Mouse (Mus musculus) neural tube, embryonic 10.5 days (tissue): ENCODE results near the gene Lrig2.
A peak's percentile ranks its signal among the peaks of the same experiment; 100 is the strongest.
"Not testable (repeated sequence)": the region's sequence is repeated elsewhere in the genome, so short reads cannot be mapped to it uniquely, and the experiment has no call there.

Experiments used
- DNase-seq: peaks from one replicate; pipeline ENCODE4 v3.0.0-alpha.2; 2017; ENCODE audit warnings: low spot score; ENCODE audit errors: extremely low spot score

Lrig2 gene

GRCm38 (mm10) chr3:104432651-104433050 is 79.1 kb downstream of the Lrig2 start:
- DNase-seq: no peak

GRCm38 (mm10) chr3:104431848-104432159 is 79.9 kb downstream of the Lrig2 start:
- DNase-seq: no peak

DNA sequence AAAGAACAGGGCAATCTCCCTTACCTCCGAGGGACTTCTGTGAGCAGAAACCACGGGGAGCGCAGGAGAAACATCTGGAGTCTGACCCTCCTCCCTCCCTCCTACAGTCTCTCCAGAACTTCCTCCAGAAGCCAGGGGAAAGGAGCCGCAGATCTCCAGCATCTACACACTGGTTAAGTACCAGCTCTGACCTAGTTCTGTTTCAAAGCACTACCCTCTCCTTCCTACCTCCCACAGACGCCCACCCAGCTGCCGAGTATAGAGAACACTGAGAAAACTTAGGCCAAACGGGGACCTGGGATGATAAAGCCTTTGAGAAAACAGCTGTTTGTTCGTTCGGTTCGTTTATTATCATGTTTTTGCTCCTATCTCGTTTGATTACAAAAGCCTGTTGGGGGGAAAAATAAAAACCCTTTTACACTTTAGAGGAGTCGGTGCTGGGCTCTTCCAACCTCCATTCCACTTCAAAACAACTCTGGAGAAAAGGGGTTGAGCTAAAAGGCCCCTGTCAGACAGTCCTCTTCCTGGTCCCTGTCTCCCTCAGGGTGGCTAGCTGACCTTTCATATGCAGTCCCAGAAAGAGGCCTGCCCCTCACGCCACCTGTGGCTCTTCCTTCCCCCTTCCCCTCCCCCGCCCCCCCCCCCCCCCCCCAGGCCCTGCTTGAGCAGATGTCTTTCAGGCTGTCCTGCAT is 80.4 kb downstream of the Lrig2 start:
- peak; percentile 35 for DNase-seq

- DNase-seq: not testable (repeated sequence)
Observed at GRCm38 (mm10) chr3:104427354-104427753, 84.4 kb downstream of the Lrig2 start.

- no peak for DNase-seq
Observed at GRCm38 (mm10) chr3:104424346-104424745, 87.4 kb downstream of the Lrig2 start.

DNA sequence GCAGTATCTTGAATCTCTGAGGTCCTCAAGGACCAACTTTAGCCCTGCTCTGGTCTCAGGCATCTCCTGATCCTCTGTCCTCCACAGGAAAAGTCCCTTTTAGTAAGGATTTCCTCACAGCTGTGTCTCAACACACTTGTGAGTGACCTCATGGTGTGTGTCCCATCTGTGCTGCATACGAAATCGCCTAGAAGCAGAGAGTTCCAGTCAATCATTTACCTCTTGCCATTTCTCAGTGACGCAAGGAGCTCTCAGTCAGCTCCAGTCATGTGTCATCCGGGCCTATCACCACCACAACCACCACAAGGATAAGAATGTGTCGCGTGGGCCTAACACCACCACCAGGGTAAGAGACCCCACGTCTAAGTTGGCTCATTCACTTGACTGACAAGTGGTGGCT is 90.8 kb downstream of the Lrig2 start:
- DNase-seq: no peak

DNA sequence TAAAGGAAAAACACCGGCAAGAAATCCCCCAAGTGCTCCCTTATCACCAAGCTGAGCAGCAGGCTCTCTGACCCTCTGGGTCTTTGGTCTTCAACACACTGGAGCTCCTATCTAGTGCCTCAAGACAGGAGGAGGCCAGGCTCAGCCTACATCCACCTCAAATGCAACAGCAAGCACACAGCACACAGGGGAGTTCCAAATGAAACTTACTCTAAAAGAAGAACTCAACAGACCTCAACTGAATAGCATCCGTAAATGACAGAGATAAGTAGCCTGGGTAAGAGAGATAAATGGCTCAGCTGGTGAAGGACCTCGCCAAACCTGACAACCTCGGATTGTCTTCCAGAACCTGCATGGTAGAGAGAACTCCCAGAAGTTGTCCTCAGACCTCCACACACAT is 91.7 kb downstream of the Lrig2 start:
- no peak for DNase-seq

GRCm38 (mm10) chr3:104416806-104417205 is 94.9 kb downstream of the Lrig2 start:
- DNase-seq: no peak

DNA sequence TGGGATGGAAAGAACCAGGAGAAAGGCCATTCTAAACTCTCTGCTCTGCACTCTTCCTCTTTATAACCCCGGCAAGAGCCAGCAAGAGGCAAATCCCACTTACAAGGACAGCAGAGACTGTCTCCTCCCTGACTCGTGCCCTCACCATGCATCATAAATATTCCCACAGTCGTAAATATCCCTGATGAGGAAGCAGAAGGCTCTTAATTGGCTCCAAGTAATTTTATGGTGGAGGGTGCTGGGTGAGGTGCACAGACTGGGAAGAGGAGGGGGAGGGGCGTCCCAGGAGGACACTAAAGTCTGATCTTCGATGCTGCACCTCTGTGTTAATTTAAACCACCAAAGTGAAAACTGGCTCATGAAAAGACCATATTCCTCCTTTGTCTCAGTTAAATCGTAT is 99.2 kb downstream of the Lrig2 start:
- no peak for DNase-seq

- DNase-seq: no peak
Observed at GRCm38 (mm10) chr3:104407506-104407905, 104.2 kb downstream of the Lrig2 start.

DNA sequence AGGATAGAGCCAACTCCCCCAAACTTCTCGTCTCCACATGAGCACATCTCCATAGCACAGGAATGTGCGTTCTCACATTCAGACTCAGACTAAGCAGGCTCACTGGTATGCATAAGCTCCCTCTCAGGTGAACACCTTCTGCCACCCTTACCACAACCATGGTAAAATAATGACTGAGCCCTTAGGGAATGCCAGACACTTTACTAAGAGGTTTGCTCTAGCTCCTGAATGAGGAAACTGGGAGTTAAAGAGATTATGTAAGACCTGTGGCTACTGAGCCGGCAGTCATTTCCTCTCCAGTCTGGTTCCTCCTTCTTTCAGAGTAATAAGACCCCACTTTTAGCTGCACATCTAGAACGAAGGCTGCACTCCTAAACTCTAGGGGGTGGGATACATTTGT is 108.1 kb downstream of the Lrig2 start:
- DNase-seq: no peak

DNA sequence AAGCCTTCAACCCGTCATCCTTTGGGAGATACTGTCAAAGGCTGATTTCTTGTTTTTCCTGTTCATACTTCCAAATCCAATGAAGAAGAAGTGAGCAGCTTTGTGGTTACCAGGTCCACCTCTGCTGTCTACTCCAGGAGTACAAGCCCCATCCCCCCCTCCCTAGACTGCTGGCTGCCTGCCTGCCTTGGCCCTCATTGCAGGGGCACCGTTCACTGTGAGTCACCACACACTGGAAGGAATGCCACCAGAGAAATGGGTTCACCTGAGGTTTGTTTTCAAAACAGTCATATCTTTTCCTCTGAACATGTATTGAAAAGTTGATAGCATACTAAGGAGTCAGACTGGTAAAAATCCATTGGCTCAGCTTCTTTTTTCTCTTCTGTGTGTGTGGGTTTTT is 110.5 kb downstream of the Lrig2 start:
- DNase-seq: no peak

GRCm38 (mm10) chr3:104400126-104400525 is 111.6 kb downstream of the Lrig2 start:
- no peak for DNase-seq

DNA sequence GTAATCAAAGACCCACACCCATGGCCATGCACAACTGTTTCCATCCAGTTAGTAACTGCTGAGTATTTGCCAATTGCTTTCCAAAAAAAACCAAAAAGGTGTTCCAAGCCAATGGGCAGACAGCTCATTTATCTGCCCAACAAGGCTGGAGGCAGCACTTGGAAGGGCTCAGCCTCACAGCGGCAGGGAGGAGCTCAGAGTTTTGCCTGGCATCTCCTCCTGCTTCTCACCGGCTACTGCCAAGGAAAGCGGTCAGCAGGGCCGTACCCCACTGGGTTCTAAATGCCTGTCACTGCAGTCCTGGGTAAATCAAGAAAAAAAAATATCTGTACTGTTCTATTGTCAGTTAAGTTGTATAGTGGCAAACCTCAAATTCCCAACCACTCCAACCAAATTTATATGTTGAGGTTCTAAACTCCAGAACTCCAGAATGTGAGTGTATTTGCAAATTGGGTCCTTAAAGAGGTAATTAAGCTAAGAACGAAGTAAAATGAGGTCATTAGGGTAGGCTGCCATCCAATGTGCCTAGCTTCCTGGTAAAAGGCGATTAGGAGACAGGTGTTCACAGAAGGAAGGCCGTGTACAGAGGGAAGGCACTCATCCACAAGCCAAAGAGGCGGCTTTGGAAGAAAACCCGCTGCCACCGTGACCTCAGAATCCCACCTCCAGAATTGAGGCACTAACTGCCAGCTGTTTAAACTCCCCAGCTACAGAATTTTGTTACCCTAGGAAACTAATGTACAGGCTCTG is 112.2 kb downstream of the Lrig2 start:
- DNase-seq: no peak

GRCm38 (mm10) chr3:104397316-104397715 is 114.4 kb downstream of the Lrig2 start:
- no peak for DNase-seq

GRCm38 (mm10) chr3:104396736-104397081 is 115.0 kb downstream of the Lrig2 start:
- no peak for DNase-seq

DNA sequence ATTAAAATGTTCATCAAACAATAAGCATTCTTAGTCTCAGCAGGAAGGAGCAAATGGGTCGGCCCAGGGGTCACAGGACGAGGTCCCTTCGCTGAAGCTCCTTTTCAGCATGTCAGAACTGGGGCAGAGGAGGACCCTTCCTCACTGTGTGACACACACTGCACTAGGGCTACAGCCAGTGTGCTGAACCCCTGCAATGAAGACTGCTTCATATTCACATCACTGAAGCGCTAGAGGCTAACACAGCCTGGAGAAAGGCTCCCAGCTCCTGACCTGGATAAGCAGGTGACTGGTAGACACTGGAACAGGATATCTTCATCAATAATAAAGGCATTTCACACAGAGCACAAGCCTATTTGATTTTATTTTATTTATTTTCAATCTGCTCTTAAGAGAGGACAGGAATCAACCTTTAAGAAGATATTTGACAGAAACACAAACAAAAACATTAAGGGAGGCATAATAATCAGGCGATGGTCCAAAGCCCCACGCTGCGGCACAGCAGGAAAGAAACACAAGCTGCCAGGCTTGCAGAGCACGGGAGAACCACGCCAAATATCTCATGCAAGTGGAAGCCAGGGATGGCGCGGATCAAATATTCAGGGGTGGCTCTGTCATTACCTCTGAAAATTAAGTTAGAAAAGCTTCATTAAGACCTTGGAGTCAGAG is 115.5 kb downstream of the Lrig2 start:
- no peak for DNase-seq

- no peak for DNase-seq
Observed at GRCm38 (mm10) chr3:104390072-104390471, 121.6 kb downstream of the Lrig2 start.

DNA sequence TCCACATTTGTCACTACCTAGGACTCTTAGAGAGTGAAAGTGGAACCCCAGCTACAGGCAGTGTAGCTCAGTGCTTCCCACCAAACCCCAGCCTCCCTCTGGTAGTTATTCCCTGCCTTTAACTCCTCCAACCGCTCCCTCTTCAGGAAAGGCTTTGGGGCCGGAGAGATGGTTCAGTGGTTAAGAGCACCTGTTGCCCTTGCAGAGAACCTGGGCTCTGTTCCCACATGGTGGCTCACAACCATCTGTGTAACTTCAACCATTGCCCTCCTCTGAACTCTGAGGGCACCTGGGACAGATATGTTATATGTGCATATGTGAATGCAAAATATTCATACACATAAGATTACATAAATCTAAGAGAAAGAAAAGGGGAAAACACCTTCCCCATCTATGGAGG is 122.3 kb downstream of the Lrig2 start:
- DNase-seq: no peak

GRCm38 (mm10) chr3:104385587-104385986 is 126.1 kb downstream of the Lrig2 start:
- DNase-seq: no peak

DNA sequence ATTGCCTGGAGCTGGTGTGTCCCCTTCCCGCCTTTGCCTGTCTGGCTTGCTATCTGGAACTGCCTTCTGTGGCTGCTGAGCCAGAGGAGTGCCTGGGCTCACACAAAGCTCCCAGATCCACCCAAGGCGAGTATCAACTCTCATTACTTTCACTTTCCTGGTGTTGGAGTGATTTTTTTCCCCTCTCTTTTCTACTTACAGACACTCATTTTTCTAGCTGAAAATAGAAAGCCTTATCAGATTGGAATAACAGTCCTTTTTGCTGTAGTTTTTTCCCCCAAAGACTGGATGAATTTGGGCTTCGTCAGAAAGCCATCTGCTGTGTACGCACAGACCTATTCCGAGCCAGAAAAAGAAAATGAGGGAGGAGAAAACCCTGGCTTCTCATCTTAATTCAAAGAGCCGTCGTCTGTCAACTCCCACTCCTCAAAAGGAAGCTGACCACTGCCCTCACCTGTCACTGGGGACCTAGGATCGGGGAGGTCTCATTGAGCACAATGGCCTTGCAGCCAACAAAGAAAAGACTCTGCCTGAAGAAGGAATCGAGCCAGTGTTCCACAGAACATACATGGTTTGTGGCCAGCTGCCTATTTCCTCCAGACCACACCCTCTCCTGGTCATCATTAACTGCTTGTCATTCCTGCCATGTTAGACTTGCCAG is 127.9 kb downstream of the Lrig2 start:
- DNase-seq: no peak

- DNase-seq: no peak
Observed at GRCm38 (mm10) chr3:104378228-104378627, 133.5 kb downstream of the Lrig2 start.
